In the genomic region with DNA sequence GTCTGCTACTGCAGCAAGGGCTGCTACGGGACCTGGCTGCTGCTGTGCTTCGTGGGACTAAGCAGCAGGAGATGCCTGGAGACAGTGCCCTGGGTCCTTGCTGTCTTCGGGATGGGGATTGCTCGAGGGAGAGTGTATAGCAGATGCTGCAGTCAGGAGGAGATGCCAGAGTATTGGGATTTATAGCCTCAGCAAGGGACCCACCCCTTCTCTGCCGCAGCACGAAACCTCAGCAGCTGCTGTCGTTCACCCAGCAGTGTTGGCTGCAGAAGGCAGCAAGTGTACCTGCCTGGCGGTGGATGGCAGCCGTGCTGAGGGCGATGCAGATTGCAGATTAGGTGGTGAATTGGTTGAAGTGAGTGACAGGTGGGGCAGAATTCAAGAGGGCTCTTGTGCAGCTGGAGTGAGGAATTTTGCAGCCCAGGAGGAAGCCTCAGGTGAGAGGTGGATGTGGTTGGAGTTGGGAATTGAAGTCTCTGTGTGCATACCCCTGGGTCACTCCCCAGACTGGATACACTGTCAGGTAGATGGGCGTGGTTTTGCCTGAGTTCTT, we compare ENCODE assay signal across 10 mouse cellular contexts. TPM values are rescaled to one million over a fixed set of nuclear protein-coding genes. Genes with fewer than 3 reads are reported as not detected.
DNase-seq lines count a peak whose midpoint lies in the region; ATAC-seq and TF ChIP-seq lines count a peak whose summit lies in the region.
"Had no signal": no experiment of that assay in that cellular context is flagged by ENCODE, and none has a peak within 500 bp of the region (broad histone marks: within the 10 kb centered on the region; RNA-seq: fewer than 3 reads in every experiment).

No protein-coding gene starts in this region.

- H3K27me3 ChIP-seq in cerebellum, adult 2 months (ENCODE audit: control insufficient read depth, insufficient read depth, low read length): no peaks in the 10 kb centered on the region
- no peaks in the 10 kb centered on the region for H3K27me3 ChIP-seq in kidney, embryonic 16.5 days (ENCODE audit: insufficient read depth, low read length)
- no peaks in the 10 kb centered on the region for H3K27me3 ChIP-seq in hindbrain, embryonic 12.5 days
- H3K27me3 ChIP-seq in midbrain, postnatal 0 days (ENCODE audit: insufficient read depth, low read length): no peaks in the 10 kb centered on the region
- H3K27me3 ChIP-seq: lung, embryonic 15.5 days had no signal

- no peak overlapping the region for H3K4me3 ChIP-seq in cerebellum, adult 2 months (replicated peaks; ENCODE audit: insufficient read depth, low read depth, low read length)
- H3K4me3 ChIP-seq in kidney, embryonic 16.5 days (ENCODE audit: low read length): no peak overlapping the region
- H3K4me3 ChIP-seq in hindbrain, embryonic 12.5 days: no peak overlapping the region
- H3K4me3 ChIP-seq in midbrain, postnatal 0 days (ENCODE audit: low read depth, low read length): no peak overlapping the region
- H3K4me3 ChIP-seq: lung, embryonic 15.5 days had no signal

- peaks cover 15% of the 10 kb centered on the region for H3K4me1 ChIP-seq in cerebellum, adult 2 months (ENCODE audit: control insufficient read depth, insufficient read depth, low read length)
- peaks cover 32% of the 10 kb centered on the region for H3K4me1 ChIP-seq in kidney, embryonic 16.5 days (ENCODE audit: insufficient read depth, low read length)
- peaks cover 34% of the 10 kb centered on the region for H3K4me1 ChIP-seq in hindbrain, embryonic 12.5 days
- H3K4me1 ChIP-seq in midbrain, postnatal 0 days (ENCODE audit: insufficient read depth, low read length): peaks cover 4% of the 10 kb centered on the region; the same call in 1 of the 2 replicates

- DNase-seq in cerebellum, adult 2 months: no peak
- DNase-seq in kidney, adult 11 months: no peak
- no peak for DNase-seq in midbrain, postnatal 0 days (ENCODE audit: low spot score)
- DNase-seq in thymus, postnatal 36 days: no peak
- no peak for DNase-seq in ovary, adult 18-20 months (ENCODE audit: low spot score)
- DNase-seq: left cerebral cortex, postnatal 4 days had no signal

- no peaks in the 10 kb centered on the region for H3K9me3 ChIP-seq in kidney, embryonic 16.5 days (ENCODE audit: low read length)
- no peaks in the 10 kb centered on the region for H3K9me3 ChIP-seq in hindbrain, embryonic 12.5 days (replicated peaks)
- no peaks in the 10 kb centered on the region for H3K9me3 ChIP-seq in midbrain, postnatal 0 days (ENCODE audit: low read length)
- H3K9me3 ChIP-seq: lung, embryonic 15.5 days had no signal

- no peak overlapping the region for H3K9ac ChIP-seq in kidney, embryonic 16.5 days (replicated peaks; ENCODE audit: low read length)
- H3K9ac ChIP-seq in hindbrain, embryonic 12.5 days: no peak overlapping the region
- peak overlapping the region; percentile 48 for H3K9ac ChIP-seq in midbrain, postnatal 0 days (replicated peaks; ENCODE audit: low read length, poor library complexity, severe bottlenecking)
- H3K9ac ChIP-seq: lung, embryonic 15.5 days had no signal

- 34% methylated on average over 11 of the region's 11 CpGs for WGBS in cerebellum, adult 2 months
- WGBS in kidney, embryonic 16.5 days: 47% methylated on average over 11 of the region's 11 CpGs
- WGBS in hindbrain, embryonic 12.5 days: 68% methylated on average over 11 of the region's 11 CpGs
- 77% methylated on average over 11 of the region's 11 CpGs for WGBS in midbrain, postnatal 0 days

- peaks cover 30% of the 10 kb centered on the region for H3K36me3 ChIP-seq in kidney, embryonic 16.5 days (ENCODE audit: insufficient read depth, low read length)
- H3K36me3 ChIP-seq in hindbrain, embryonic 12.5 days: peaks cover 50% of the 10 kb centered on the region
- H3K36me3 ChIP-seq in midbrain, postnatal 0 days (ENCODE audit: insufficient read depth, low read length): peaks cover 15% of the 10 kb centered on the region

- no peak for ATAC-seq in cerebellum, adult (ENCODE audit: insufficient number of reproducible peaks, low FRiP score, low TSS enrichment)
- no peak for ATAC-seq in kidney, embryonic 16.5 days (ENCODE audit: low FRiP score, low TSS enrichment)
- ATAC-seq in hindbrain, embryonic 12.5 days (ENCODE audit: low FRiP score): no peak
- no peak for ATAC-seq in midbrain, postnatal 0 days (ENCODE audit: low FRiP score)

- 0 out of 2 replicates have a peak overlapping the region, but pooled peaks have one; percentile 6 for H3K27ac ChIP-seq in cerebellum, adult 2 months (ENCODE audit: insufficient read depth, low read length)
- peak overlapping the region; percentile 65; the same call in 1 of the 2 replicates for H3K27ac ChIP-seq in kidney, embryonic 16.5 days (ENCODE audit: low read length)
- H3K27ac ChIP-seq in hindbrain, embryonic 12.5 days: peak overlapping the region; percentile 71
- H3K27ac ChIP-seq in midbrain, postnatal 0 days (ENCODE audit: low read depth, low read length): no peak overlapping the region
- H3K27ac ChIP-seq: lung, embryonic 15.5 days had no signal

- no peak for TF ChIP-seq CTCF in cerebellum, adult 2 months (IDR thresholded peaks at IDR 0.05; ENCODE audit: borderline replicate concordance, insufficient read depth, low read depth, low read length)
- no peak for TF ChIP-seq CTCF in midbrain, postnatal 0 days (IDR thresholded peaks at IDR 0.05)

- no peak overlapping the region for H3K4me2 ChIP-seq in kidney, embryonic 16.5 days (replicated peaks; ENCODE audit: low read depth, low read length)
- no peak overlapping the region for H3K4me2 ChIP-seq in hindbrain, embryonic 12.5 days (replicated peaks)
- H3K4me2 ChIP-seq in midbrain, postnatal 0 days (ENCODE audit: low read depth, low read length, poor library complexity, severe bottlenecking): no peak overlapping the region
- H3K4me2 ChIP-seq: lung, embryonic 15.5 days had no signal

- no peak for TF ChIP-seq POLR2A in cerebellum, adult 2 months (IDR thresholded peaks at IDR 0.05; ENCODE audit: borderline replicate concordance, insufficient read depth, low read length)

RNA-seq across cellular contexts. Expression of a gene that starts 24.3 kb away (rescaled TPM):
- polyA plus RNA-seq in cerebellum, adult 2 months (2012; rRNA removed): 156 and 160 TPM in 2 replicates
- polyA plus RNA-seq in kidney, embryonic 16.5 days (2015; fragmentation: Nextera tagmentation; extraction: Ambion mirVana): 32.9 and 39.3 TPM in 2 replicates
- 61.6 and 61.7 TPM in 2 replicates for polyA plus RNA-seq in hindbrain, embryonic 12.5 days (2016; fragmentation: Nextera tagmentation; extraction: Ambion mirVana)
- 70.0 and 92.2 TPM in 2 replicates for total RNA-seq in midbrain, postnatal 0 days (2014; rRNA removed)
- 36.0 and 42.4 TPM in 2 replicates for polyA plus RNA-seq in midbrain, postnatal 0 days (2015; fragmentation: Nextera tagmentation; extraction: Ambion mirVana)
